Mouse (Mus musculus) CD4-positive, CD25-positive, alpha-beta regulatory T cell, adult 4 months (primary cell): ENCODE data around the gene Cd38. TPM values are rescaled to one million over a fixed set of nuclear protein-coding genes. Genes with fewer than 3 reads are reported as not detected.
A peak's percentile ranks its signal among the peaks of the same experiment; 100 is the strongest.

Source experiments
- ATAC-seq: one replicate; pipeline ENCODE4 v1.8.0; 2017
- polyA plus RNA-seq, 2 experiments: library from polyadenylated mRNA; unstranded; fragments of 100-300 nt; shearing (Covaris generic); gene quantifications; one replicate each; pipeline ENCODE4 v1.2.1; 2017

Cd38 gene
- polyA plus RNA-seq = 10 to 100 TPM; 38.2 to 46.2 TPM

DNA sequence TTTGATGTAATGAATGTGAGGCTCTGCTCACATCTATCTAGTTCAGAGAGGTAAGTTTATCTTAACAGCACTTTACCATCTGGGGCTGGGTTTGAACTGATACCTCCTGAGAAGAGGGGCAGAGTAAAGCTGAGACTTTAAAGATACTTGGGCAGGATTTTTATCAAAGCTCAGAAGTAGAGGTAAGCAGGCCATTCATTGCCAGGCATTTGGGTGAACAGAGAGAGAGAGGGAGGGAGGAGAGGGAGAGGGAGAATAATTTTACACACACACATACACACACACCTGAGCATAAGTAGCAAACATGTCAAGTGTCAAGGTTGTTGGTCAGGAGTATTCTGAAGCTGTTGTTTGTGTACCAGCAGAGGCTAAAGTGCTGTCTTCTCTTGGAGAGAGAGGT is at the start of gene Cd38:
TSS of gene Cd38 (plus strand) at position 301 of the 400 bp plus-strand sequence.
- peak; percentile 13 for ATAC-seq

GRCm38 (mm10) chr5:43818695-43819094 is 49.7 kb upstream of the Cd38 start, which contains the start of gene Bst1:
Gene Bst1 (plus strand): TSS chr5:43818885.
- no peak for ATAC-seq

- no peak for ATAC-seq
Measured at GRCm38 (mm10) chr5:43820785-43821184, 47.6 kb upstream of the Cd38 start.

DNA sequence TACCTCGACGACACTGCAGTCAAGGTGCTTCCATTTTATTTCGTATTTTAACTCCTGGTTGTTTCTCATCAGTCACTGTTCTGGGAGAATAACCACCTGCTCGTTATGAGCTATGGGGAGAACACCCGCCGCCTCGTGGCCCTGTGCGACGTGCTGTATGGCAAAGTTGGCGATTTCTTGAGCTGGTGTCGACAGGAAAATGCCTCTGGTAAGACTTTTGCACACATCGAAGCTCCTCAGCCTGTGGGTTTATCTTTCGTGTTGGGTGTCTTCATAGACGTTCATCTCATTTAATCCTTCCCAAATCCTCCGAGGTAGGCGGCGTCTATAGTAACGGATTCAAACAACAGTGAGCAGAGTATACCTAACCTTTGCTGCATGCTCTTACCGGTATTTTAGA is 46.8 kb upstream of the Cd38 start, which contains the start of gene Fbxl5:
TSS of gene Fbxl5 (minus strand) at position 101 of the 400 bp plus-strand sequence.
- ATAC-seq = no peak

DNA sequence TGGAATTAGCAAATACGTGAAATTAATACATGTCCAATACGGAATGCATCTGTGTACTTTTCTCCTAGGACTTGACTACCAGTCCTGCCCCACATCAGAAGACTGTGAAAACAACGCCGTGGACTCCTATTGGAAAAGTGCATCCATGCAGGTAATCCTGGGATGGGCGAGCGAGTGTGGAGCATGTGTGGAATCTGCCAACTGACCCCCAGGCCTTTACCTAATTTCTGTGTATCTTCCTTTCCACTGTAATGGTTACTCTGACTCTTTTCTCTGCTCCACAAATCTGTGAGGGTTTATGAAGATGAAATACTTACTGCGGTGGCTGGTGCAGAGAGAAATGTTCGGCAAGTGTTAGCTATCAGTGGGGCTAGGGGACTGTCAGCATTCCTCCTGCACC is 46.2 kb upstream of the Cd38 start:
- no peak for ATAC-seq

DNA sequence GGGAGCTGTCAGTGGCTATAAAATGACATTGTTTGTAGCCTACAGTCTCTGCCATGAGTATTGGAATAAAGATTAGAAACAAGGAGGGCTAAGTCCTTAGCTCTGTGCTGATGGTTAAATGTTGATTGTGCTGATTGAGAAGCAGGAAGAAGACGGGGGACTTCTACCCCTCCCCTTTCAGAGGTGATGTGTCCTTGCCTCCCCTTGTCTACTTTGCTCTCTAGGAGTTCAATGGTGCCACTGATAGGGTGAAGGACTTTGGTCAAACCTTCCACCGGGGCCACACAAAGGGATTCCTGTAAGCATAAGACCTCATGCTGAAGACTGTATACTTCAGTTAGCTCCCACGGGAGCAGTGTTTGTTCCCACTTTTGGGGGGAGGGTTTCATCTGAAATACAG is 45.5 kb upstream of the Cd38 start:
- ATAC-seq = no peak

GRCm38 (mm10) chr5:43824580-43824979 is 43.8 kb upstream of the Cd38 start:
- ATAC-seq = no peak

GRCm38 (mm10) chr5:43826883-43827282 is 41.5 kb upstream of the Cd38 start:
- ATAC-seq = no peak

DNA sequence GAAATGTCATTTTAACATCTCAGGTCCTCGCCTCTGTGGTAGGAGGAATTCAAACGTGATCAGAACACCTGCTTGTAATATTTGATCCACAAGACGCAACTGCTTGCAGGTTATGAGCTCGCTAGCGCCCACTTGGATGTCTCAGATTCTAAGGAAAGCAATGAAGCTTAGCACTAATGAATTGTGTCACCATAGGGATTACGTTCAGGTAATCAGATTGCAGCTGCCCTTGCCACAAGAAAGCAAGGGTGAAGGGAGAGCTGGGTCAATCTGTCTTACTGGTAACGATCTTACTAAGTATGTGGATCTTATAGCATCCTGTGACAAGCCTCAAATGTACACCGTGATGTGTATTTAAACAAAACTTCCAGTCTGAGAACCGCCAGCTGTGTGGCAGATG is 41.0 kb upstream of the Cd38 start:
- no peak for ATAC-seq

DNA sequence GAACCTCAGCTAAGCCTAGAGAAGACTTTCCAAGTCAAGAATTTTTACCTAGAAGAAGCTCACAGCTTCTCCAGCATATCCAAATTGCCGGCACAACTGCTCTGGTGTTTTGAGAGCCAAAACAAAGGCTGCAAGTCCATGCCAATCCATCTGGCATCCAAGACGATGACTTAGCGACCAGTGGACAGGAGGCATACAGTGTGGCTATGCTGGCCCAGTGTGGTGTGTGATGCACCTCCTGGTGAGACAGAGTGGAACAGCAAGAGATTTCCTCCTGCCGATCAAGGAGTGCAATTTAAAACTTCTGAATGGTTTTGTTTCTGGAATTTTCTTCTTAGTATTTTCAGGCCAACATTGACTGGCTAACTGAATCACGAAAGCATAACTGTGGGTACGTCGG is 31.8 kb upstream of the Cd38 start:
- ATAC-seq = no peak

- ATAC-seq = peak; percentile 55
Measured at GRCm38 (mm10) chr5:43837372-43837771, 31.0 kb upstream of the Cd38 start.

GRCm38 (mm10) chr5:43841144-43842010 is 27.0 kb upstream of the Cd38 start:
- peak; percentile 79 for ATAC-seq

- ATAC-seq = peak; percentile 18
Measured at GRCm38 (mm10) chr5:43842011-43842285, 26.4 kb upstream of the Cd38 start.

- ATAC-seq = no peak
Measured at GRCm38 (mm10) chr5:43842576-43843155, 25.7 kb upstream of the Cd38 start.

GRCm38 (mm10) chr5:43845083-43845482 is 23.3 kb upstream of the Cd38 start:
- no peak for ATAC-seq

- ATAC-seq = no peak
Measured at GRCm38 (mm10) chr5:43845646-43846045, 22.7 kb upstream of the Cd38 start.

GRCm38 (mm10) chr5:43846227-43846626 is 22.1 kb upstream of the Cd38 start:
- ATAC-seq = no peak

GRCm38 (mm10) chr5:43847555-43847954 is 20.8 kb upstream of the Cd38 start:
- no peak for ATAC-seq

- ATAC-seq = no peak
Measured at GRCm38 (mm10) chr5:43848275-43848674, 20.1 kb upstream of the Cd38 start.

GRCm38 (mm10) chr5:43853096-43853867 is 15.1 kb upstream of the Cd38 start:
- ATAC-seq = no peak

DNA sequence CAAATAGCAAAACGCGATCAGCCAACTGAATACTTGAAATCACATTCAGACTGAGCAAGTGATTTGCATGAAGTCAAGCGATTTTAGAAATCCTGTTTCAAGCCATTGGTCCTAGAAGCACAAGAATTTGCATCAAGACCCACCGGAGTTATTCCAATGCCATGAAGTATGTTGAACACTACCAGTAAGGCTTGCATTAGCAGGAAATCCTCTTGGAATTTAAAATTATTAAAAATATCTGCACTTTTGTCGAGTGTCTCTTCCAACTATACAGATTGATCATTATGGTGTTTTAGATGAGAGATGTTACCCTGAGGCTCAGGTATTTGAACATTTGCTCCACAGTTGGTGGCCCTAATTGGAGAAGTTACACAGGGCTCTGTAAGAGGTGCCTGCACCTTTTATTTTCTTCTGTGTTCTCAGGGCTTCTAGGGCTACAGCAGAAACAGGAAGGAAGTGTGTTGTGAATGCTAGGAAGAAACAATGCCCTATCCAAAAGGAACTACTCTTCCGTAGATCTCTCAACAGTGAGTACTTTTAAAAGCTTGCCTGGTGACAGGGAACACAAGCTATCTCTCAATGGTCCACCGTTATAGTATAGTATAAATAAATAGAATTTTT is 14.4 kb upstream of the Cd38 start:
- no peak for ATAC-seq

- peak; percentile 87 for ATAC-seq
Measured at GRCm38 (mm10) chr5:43855769-43856168, 12.6 kb upstream of the Cd38 start.

DNA sequence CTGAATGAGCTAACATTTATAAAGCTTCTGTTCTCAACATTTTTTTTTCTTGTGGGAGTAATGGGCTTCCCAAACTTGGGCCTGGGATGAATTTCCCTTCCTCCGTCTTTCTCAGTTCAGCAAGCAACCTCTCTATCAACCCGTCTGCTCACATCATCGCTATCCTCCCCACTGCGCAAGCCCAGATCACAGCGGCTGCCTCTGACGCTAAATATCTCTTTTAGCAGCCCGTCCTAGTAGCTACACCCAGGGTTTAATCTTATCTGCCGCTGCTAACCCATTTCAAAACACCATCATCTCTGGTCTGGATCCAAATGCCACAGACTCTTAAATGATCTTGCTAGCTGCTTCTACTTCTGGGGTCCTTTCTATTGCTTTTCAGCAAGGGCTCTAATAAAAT is 8.7 kb upstream of the Cd38 start:
- no peak for ATAC-seq
